Mouse (Mus musculus) embryonic facial prominence, embryonic 15.5 days (tissue): ENCODE results near the gene Snapc3. TPM values are rescaled to one million over a fixed set of nuclear protein-coding genes. Genes with fewer than 3 reads are reported as not detected.

Experiments
- polyA plus RNA-seq: library from polyadenylated mRNA; unstranded; fragments of >200 nt; fragmentation: Nextera tagmentation; extraction: Ambion mirVana; gene quantifications from 2 replicates; pipeline ENCODE4 v1.2.1, GENCODE M21; 2015

Gene Snapc3
- polyA plus RNA-seq, 1 experiment from 2014 or later, result 44.8 TPM

Other genes with a start within 250 kb of the Snapc3 start
- gene Ttc39b, start 93.5 kb upstream of the Snapc3 start, polyA plus RNA-seq, result 4.4 and 5.1 TPM in 2 replicates
- 127 and 138 TPM in 2 replicates for gene Psip1, start 68.7 kb downstream of the Snapc3 start, polyA plus RNA-seq
- 4.9 and 5.4 TPM in 2 replicates for gene Ccdc171, start 107.8 kb downstream of the Snapc3 start, polyA plus RNA-seq